Mouse (Mus musculus): ENCODE data around the gene Dcbld2.

Gene Dcbld2

GRCm38 (mm10) chr16:58408062-58408486 lies at the start of gene Dcbld2:
Dcbld2 (plus strand) TSS chr16:58408443.
- peak; percentile 98 for DNase-seq

DNA sequence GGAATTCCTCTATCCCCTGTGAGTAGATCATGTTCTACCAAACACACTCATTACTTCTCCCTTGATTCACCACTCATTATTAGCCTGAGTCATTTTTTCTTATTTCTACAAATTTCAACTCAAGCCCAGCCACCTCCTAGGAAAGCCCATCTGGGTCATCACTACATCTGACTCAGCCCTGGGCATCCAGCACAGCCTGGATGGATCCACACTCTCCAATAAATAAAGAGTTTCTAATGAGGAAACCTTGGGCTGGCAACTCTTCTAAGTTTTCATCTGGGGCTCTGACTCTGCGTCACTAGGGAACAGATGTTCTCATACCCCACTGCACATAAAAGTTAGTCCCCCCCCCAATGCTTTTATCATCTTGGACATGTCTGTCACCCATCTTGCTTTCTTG lies 31.1 kb upstream of the Dcbld2 start:
- no peak for DNase-seq

DNA sequence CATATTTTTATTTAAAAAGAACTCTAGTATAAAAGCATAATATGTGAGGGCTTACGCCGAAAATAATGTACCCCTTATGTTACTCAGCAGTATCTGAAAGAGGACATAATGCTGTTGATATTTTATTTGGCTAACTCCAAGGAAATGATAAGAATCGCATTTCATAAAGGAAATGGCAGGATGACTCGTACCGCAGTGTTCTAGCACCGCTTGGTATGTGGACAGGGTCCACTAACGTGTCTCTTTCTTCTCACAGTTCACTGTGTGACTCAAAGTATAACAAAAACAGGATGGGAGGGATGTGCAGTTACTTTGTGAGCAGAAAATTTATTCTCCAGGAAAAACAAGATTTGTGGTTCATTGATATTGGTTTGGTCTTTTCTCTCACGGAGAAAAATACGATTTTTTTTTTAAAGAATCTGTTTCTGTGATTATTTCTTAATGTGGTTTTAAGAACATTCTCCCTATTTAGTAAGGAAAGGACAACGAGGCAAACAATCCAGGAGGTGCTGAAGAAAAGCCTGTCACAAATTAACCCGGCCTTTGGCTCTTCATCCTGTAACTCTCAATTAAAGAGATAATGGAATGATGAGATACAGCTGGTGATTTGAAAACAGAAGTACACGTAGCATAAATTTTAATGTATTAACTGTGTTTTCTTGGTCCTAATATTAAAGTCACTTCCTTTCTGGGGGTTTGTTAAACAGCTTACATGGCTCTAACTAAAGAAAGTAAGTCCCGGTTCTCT lies 30.3 kb upstream of the Dcbld2 start:
- DNase-seq, result no peak

DNA sequence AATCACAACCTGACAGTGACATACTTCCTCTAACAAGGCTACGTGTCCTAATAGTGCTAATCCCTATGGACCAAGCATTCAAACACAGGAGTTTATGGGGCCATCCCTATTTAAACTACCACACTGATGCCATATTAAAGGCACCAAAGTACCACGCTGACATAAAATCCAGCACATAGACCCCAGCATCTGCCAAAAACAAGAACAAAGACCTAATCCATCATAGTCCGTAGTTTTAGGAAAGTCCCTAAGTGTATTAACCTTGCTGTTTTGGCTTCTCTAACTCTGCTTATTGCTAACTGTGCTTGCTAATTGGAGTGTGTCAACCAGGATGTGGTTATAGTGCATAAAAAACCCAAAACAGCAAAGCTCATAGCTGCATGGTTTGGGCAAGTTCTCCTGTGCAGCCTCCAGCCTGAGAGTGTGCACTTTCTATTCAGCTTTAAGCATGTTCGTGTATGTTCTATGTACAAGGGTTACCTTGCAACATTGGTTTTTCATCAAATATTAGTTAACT lies 21.9 kb upstream of the Dcbld2 start:
- no peak for DNase-seq

GRCm38 (mm10) chr16:58389143-58389755 lies 19.0 kb upstream of the Dcbld2 start:
- DNase-seq, result no peak

- no peak for DNase-seq
These were observed 15.2 kb upstream of the Dcbld2 start for GRCm38 (mm10) chr16:58393036-58393435.

DNA sequence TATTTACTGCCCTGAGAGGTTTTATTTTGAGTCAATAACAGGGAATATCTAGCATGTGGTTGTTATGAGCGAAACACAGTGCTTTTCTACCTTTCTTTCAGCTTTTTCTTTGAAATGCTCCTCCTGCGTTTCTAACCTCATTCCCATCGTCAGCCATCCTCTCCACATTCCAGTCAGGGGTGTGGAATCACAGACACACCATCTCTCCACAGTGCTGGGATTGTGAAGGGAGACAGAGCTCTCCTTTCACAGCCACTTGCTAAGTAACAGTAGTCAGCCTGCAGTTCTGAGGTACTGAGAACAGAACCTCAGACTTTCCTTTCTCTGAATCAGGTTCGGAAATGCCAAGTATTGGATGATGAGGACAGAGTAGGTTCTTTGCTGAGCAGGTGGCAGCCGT lies 14.1 kb upstream of the Dcbld2 start:
- no peak for DNase-seq

DNA sequence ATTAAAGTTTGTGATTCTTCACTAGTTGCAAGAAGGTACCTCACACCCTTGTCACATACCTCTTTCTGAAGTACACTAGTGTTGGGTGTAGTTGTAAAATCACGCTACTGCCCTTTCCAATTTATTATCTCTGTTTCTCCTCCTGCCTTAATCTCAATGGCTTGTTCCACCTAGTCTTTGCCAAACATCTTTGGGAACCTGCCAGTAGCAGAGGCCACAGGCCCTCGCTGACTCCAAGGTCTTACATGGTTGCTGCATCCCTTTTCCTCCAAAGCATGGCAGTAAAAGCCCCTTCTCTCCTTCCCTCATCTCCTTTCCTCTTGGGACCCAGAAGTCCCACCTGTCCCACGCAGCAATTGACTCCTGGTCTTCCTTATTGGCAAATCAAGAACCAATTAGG lies 9.6 kb upstream of the Dcbld2 start:
- no peak for DNase-seq

GRCm38 (mm10) chr16:58401079-58401478 lies 7.2 kb upstream of the Dcbld2 start:
- no peak for DNase-seq

DNA sequence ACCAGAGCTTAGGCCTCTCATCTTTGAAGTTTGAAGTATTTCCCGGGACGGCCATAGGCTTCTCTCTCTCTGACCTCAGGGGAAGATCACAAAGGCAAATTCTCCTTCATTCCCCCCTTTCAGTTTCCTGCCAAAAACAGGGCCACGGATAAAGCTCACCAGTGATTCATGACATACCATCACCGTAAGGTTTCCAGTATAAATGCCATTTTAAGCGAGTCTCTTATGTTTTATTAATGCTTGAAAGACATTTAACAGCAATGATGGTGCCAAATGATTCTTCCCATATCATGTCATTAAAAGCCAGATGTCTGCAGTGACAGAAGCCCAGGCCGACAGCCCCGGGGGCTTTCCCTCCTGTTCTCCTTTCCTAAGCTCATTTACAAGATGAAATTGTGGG lies 3.6 kb upstream of the Dcbld2 start:
- no peak for DNase-seq

DNA sequence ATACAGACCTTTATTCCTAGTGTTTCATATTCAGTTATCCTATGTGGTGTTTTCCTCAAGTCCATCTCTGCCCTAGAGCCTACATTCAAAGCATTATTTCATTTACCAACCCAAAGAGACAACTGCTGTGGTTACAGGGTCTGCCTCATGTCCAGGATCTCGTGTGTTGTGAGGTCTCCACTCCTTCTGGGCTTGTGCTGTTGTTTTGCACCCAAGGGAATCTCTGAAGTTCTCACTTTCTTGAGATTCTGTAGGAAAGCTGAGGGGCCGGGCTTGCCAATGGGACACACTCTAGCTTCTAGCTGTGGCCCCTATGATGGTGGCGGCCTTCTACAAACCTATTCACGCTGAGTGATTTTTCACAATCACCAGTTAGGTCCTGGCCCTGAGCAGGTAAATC lies 3.0 kb upstream of the Dcbld2 start:
- DNase-seq, result no peak

DNA sequence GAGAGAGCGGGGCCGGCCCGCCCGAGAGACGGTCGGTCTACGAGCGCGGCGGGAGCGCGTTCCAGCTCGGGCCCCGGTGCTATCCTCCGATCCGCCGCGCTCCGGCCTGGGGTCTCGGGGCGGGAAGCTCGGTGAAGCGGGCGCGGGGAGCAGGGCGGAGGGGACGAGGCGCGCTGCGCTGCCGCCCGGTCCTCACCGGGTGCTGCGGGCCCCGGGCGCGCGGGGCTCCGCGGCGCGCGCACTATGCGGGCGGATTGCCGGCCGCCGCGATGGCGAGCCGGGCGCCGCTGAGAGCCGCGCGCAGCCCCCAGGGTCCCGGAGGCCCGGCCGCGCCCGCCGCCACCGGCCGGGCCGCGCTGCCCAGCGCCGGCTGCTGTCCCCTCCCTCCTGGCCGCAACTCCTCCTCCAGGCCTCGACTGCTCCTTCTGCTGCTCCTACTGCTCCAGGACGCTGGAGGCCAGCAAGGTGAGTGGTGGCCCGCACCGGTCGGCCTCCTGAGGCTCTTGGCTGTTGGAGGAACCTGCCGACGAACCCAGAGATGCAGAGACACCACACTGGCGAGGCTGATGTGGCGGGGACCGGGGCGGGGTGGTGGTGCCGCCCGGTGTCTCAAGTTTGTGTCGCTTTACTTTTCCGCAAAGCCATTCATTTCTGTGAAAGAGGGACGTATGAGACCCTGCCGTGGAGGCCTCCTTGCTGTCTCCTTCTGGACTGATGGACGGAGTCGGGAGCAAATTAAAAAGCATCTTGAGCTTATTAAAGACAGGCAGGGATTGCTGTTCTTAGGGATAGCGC lies 441 bp downstream of the Dcbld2 start:
- DNase-seq, result peak; percentile 45

DNA sequence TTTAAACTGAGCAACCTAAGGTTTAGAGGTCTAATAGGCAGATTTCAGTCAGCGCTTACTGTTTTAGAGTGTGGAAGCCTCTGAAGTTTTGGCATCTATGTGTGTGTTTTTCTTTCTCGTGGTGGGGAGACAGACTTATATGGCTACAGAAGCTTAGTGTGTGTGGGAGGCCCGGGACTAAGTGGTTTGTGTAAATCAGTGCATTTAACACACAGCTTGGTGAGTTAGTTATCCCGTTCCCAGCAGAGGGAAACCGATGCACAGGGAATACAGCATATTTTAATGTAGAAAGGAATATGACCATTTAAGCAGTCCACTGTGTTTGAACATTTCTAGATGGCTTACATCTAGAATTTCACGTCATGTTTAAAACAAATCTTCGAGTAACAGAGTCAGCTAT lies 1.6 kb downstream of the Dcbld2 start:
- no peak for DNase-seq

DNA sequence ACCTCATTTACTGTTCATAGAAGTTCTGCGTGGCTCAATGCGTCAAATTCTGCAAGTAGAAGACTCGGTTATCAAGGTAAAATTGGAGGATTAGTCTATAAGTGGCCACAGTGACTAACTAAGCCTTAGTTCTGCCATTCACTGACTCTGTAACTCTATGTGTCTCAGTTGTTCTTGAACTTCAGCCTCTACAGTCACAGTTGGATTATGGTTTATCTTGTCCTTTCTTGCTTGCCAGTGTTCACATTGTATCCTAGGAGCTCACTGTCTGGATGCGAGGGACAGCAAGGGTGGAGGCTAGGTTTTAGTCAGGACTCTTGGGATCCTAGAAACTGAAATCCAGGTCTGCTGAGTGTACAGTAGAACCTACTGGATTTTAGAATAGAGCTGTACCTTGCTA lies 6.6 kb downstream of the Dcbld2 start:
- no peak for DNase-seq

DNA sequence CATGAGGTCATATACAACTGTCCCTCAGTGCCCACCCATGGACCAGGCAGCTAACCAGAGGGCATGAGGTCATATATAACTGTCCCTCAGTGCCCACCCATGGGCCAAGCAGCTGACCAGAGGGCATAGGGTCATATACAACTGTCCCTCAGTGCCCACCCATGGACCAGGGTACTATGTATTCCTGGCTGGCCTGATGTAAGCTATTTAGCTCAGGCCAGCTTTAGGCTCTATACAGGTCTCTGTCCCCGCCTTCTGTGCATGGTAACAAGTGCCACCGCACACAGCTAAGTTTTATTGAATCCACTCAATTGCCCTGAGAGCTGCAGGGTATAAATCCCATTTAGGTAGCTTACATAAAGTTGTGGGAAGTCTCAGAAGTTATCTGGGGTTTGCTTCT lies 7.3 kb downstream of the Dcbld2 start:
- no peak for DNase-seq

DNA sequence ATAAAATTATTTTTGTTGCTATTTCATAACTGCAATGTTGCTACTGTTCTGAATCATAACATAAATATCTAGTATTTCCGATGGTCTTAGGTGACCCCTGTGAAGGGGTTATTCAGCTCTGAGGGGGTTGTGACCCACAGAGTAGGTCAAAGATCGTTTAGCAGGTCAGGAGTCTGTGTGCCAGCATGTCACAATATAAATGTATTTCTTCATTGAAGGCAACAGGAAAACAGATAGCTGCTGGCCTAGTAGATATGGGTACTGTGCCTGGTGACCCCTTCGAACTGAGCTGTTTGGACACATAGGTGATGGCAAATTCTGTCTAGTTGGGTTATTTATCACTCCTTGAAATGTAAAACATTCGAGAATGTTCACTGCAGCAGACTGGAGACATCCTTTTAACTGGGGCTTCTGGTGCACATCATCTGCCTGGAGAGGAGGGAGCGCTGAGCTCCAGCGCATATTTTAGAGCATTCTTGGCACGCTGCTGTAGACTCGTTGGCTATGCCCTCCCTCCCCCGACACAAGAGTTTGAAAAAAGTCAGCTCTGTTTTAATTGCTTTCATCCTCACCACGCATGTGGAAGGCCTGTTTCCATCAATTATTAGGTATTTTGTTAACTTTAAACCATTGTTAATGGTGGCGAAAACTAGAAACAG lies 13.6 kb downstream of the Dcbld2 start:
- DNase-seq, result peak; percentile 51

- no peak for DNase-seq
These were observed 22.0 kb downstream of the Dcbld2 start for GRCm38 (mm10) chr16:58430246-58430645.

- no peak for DNase-seq
These were observed 24.1 kb downstream of the Dcbld2 start for GRCm38 (mm10) chr16:58432384-58432783.

DNA sequence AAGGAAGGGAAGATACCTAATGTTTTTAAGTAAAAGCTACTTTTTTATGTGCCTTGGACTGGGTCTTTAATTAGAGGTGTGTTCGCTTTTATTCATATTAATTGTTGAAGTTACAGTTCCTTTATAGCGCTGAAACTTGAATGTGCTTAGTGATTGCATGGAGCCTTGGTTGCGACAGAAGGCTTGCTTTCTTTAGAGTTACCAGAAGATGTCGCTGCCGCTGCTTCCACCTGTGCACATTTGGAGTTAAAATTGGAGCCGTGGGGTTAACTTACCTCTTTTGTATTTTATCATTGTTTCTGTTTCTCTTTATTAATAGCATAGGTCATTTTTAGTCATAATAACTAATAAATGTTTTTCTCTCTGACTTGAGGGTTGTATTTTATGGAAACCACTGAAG lies 36.5 kb downstream of the Dcbld2 start:
- no peak for DNase-seq

GRCm38 (mm10) chr16:58446281-58447259 lies 38.3 kb downstream of the Dcbld2 start:
- no peak for DNase-seq

DNA sequence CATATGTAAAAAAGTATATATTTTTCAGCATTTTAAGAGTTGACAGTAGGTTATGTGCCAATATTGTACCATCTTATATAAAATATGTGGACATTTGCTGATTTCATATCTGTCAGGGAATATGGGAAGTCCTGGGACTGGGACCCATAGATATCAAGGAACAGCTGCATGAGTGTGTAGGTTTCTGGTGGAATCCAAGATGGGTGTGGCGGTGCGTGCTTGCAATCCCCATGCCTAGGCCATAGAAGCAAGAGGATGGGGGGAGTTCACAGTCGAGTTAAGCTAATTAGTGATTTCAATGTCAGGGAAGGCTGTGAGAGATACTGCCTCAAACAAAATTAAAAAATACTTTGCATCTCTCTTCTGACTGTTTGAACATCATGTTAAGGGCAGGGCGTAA lies 40.8 kb downstream of the Dcbld2 start:
- no peak for DNase-seq

GRCm38 (mm10) chr16:58450648-58451047 lies 42.4 kb downstream of the Dcbld2 start:
- DNase-seq, result no peak
